Mouse (Mus musculus): ENCODE results near the gene Akap13. TPM values are rescaled to one million over a fixed set of nuclear protein-coding genes. Genes with fewer than 3 reads are reported as not detected.
A peak's percentile ranks its signal among the peaks of the same experiment; 100 is the strongest.
"Not testable (repeated sequence)": the region's sequence is repeated elsewhere in the genome, so short reads cannot be mapped to it uniquely, and the experiment has no call there.

The Akap13 gene
- polyA plus RNA-seq, 1 experiment = 51.8 TPM

GRCm38 (mm10) chr7:75786812-75787211 is 331.5 kb downstream of the Akap13 start:
- Histone ChIP-seq H3K4me1 (ENCODE audit: control insufficient read depth, insufficient read depth, low read length) (peaks cover 8% of the 10 kb centered on the region; the same call in 1 of the 2 replicates), H3K27ac (ENCODE audit: insufficient read depth, low read length) (peak overlapping the region; percentile 44; the same call in 1 of the 2 replicates), H3K4me3 (ENCODE audit: insufficient read depth, low read length) (no peak overlapping the region)
- TF ChIP-seq CTCF (IDR thresholded peaks at IDR 0.05; ENCODE audit: borderline replicate concordance, insufficient read depth, low read length) = no peak

GRCm38 (mm10) chr7:75787371-75787770 is 332.0 kb downstream of the Akap13 start:
- Histone ChIP-seq H3K4me1 (ENCODE audit: control insufficient read depth, insufficient read depth, low read length) (peaks cover 8% of the 10 kb centered on the region; the same call in 1 of the 2 replicates), H3K4me3 (ENCODE audit: insufficient read depth, low read length) (no peak overlapping the region), H3K27ac (ENCODE audit: insufficient read depth, low read length) (no peak overlapping the region)
- TF ChIP-seq POLR2A (IDR thresholded peaks at IDR 0.05; ENCODE audit: low read depth, low read length) (no peak), CTCF (IDR thresholded peaks at IDR 0.05; ENCODE audit: borderline replicate concordance, insufficient read depth, low read length) (no peak)

- H3K4me1 ChIP-seq (ENCODE audit: control insufficient read depth, insufficient read depth, low read length); H3K4me3 ChIP-seq (ENCODE audit: insufficient read depth, low read length): not testable (repeated sequence)
- H3K27ac ChIP-seq (ENCODE audit: insufficient read depth, low read length) = 0 out of 2 replicates have a peak overlapping the region, but pooled peaks have one; percentile 14
Measured at GRCm38 (mm10) chr7:75788069-75788800, 332.9 kb downstream of the Akap13 start.

- H3K27ac ChIP-seq (ENCODE audit: insufficient read depth, low read length); H3K4me3 ChIP-seq (ENCODE audit: insufficient read depth, low read length); H3K4me1 ChIP-seq (ENCODE audit: control insufficient read depth, insufficient read depth, low read length): not testable (repeated sequence)
Measured at GRCm38 (mm10) chr7:75788801-75789135, 333.4 kb downstream of the Akap13 start.

- no peak overlapping the region for H3K27ac ChIP-seq (ENCODE audit: insufficient read depth, low read length)
- no peak overlapping the region for H3K4me3 ChIP-seq (ENCODE audit: insufficient read depth, low read length)
- H3K4me1 ChIP-seq (ENCODE audit: control insufficient read depth, insufficient read depth, low read length) = peaks cover 6% of the 10 kb centered on the region; the same call in 1 of the 2 replicates
- no peak for TF ChIP-seq POLR2A (IDR thresholded peaks at IDR 0.05; ENCODE audit: low read depth, low read length)
- TF ChIP-seq CTCF (IDR thresholded peaks at IDR 0.05; ENCODE audit: borderline replicate concordance, insufficient read depth, low read length) = no peak
Measured at GRCm38 (mm10) chr7:75789746-75790145, 334.4 kb downstream of the Akap13 start.

- H3K4me3 ChIP-seq (ENCODE audit: insufficient read depth, low read length); H3K4me1 ChIP-seq (ENCODE audit: control insufficient read depth, insufficient read depth, low read length); H3K27ac ChIP-seq (ENCODE audit: insufficient read depth, low read length): not testable (repeated sequence)
Measured at GRCm38 (mm10) chr7:75791092-75791837, 335.9 kb downstream of the Akap13 start.

GRCm38 (mm10) chr7:75793091-75793490 is 337.8 kb downstream of the Akap13 start:
- peaks cover 5% of the 10 kb centered on the region for H3K4me1 ChIP-seq (ENCODE audit: control insufficient read depth, insufficient read depth, low read length)
- H3K4me3 ChIP-seq (ENCODE audit: insufficient read depth, low read length) = no peak overlapping the region
- no peak overlapping the region; the same call in 1 of the 2 replicates for H3K27ac ChIP-seq (ENCODE audit: insufficient read depth, low read length)
- no peak for TF ChIP-seq POLR2A (IDR thresholded peaks at IDR 0.05; ENCODE audit: low read depth, low read length)
- TF ChIP-seq CTCF (IDR thresholded peaks at IDR 0.05; ENCODE audit: borderline replicate concordance, insufficient read depth, low read length) = no peak

GRCm38 (mm10) chr7:75793654-75794335 is 338.5 kb downstream of the Akap13 start:
- H3K4me3 ChIP-seq (ENCODE audit: insufficient read depth, low read length) = no peak overlapping the region
- peaks cover 3% of the 10 kb centered on the region; the same call in 1 of the 2 replicates for H3K4me1 ChIP-seq (ENCODE audit: control insufficient read depth, insufficient read depth, low read length)
- TF ChIP-seq CTCF (IDR thresholded peaks at IDR 0.05; ENCODE audit: borderline replicate concordance, insufficient read depth, low read length) = no peak
- TF ChIP-seq POLR2A (IDR thresholded peaks at IDR 0.05; ENCODE audit: low read depth, low read length) = no peak
- H3K27ac ChIP-seq (ENCODE audit: insufficient read depth, low read length) = no peak overlapping the region

GRCm38 (mm10) chr7:75795106-75795505 is 339.8 kb downstream of the Akap13 start:
- TF ChIP-seq CTCF (IDR thresholded peaks at IDR 0.05; ENCODE audit: borderline replicate concordance, insufficient read depth, low read length) (no peak), POLR2A (IDR thresholded peaks at IDR 0.05; ENCODE audit: low read depth, low read length) (no peak)
- Histone ChIP-seq H3K4me1 (ENCODE audit: control insufficient read depth, insufficient read depth, low read length) (peaks cover 3% of the 10 kb centered on the region; the same call in 1 of the 2 replicates), H3K4me3 (ENCODE audit: insufficient read depth, low read length) (no peak overlapping the region), H3K27ac (ENCODE audit: insufficient read depth, low read length) (no peak overlapping the region)

GRCm38 (mm10) chr7:75796474-75796873 is 341.1 kb downstream of the Akap13 start:
- TF ChIP-seq CTCF (IDR thresholded peaks at IDR 0.05; ENCODE audit: borderline replicate concordance, insufficient read depth, low read length) (no peak), POLR2A (IDR thresholded peaks at IDR 0.05; ENCODE audit: low read depth, low read length) (no peak)
- peaks cover 3% of the 10 kb centered on the region; the same call in 1 of the 2 replicates for H3K4me1 ChIP-seq (ENCODE audit: control insufficient read depth, insufficient read depth, low read length)
- H3K27ac ChIP-seq (ENCODE audit: insufficient read depth, low read length) = no peak overlapping the region
- H3K4me3 ChIP-seq (ENCODE audit: insufficient read depth, low read length) = no peak overlapping the region
